Mouse (Mus musculus): ENCODE results near the gene Entpd6.

DNA sequence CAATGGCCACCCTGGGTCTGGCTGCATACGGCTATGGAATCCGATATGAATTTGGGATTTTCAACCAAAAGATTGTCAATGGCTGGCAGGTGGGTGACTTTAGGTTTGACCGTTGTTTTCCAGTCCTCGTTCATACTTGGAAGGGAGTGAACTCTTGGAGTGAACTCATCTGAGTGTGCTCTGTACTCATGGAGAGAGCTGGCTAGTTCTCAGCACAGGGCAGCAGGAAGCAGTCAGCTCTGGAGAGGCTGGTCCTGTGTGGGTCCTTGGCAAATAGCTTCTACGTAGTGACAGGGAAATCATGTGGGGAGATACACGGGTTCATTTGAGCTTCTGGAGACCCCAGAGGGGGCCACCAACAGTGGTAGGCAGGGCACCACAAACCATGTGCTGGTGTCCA lies 60.0 kb downstream of the Entpd6 start:
- TF ChIP-seq POLR2A (IDR thresholded peaks at IDR 0.05; ENCODE audit: control insufficient read depth, low read depth, low read length) (no peak), CTCF (IDR thresholded peaks at IDR 0.05; ENCODE audit: control insufficient read depth, insufficient read depth, insufficient replicate concordance, low read depth, low read length) (no peak)

Data from testis, adult 2 months (tissue).